Mouse (Mus musculus): ENCODE data around the gene Gm37240.

Gm37240 gene

DNA sequence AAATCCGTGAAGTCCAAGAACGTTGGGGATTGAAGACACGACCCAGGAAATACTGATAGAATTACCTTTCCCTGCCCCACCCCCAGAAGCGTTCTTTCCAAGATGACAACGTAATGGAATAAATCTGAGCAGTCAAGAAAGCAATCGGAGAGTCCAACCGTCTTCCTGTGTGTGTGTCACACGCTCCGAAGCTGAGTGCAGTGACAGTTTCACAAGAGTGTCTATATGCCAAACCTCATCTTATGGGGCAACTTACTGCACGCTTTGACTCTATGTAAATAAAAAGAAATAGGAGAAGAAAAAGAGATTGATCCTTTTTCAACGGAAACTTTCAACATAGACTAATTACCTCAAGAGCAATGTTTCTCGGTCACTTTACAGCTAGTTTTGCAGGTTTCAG, 715.2 kb downstream of the Gm37240 start:
- no peak for DNase-seq

DNA sequence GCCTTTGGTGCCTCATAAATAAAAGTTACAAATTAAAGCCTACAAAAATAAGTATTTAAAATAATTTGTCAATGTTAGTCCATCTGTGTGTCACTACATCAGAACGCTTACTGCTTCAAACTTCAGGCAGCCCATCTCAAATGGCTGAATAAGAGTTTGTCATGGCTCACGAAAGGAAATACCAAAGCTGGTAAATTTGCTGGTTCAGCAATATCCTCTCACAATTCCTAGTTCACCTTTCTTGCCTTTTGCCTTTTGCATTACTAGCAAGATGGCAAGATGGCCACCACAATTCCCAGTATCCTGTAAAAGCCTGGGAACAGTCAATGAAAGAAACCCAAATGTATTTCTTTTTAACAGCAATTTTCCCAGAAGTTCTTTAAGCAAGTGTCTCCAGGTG, 718.5 kb downstream of the Gm37240 start:
- DNase-seq: no peak

DNA sequence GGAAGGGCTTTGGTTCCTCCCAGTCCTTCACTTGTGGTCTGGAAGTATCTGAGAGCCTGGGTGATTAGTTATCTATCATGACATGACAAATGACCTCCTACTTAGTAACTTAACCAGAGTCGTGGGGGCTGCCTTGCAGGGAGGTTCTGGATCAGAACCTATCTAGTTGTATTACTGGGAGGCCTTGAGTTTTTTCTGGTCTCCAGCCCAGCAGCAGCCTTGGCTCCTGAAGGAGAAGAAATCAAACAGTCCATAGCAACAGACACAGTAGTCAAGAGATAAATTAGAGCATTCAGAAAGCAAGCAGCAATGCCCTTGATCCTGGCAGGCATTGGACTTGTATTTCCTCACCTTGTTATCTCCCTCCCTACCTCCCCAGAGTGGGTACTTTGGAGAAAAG, 722.4 kb downstream of the Gm37240 start:
- DNase-seq: no peak

DNA sequence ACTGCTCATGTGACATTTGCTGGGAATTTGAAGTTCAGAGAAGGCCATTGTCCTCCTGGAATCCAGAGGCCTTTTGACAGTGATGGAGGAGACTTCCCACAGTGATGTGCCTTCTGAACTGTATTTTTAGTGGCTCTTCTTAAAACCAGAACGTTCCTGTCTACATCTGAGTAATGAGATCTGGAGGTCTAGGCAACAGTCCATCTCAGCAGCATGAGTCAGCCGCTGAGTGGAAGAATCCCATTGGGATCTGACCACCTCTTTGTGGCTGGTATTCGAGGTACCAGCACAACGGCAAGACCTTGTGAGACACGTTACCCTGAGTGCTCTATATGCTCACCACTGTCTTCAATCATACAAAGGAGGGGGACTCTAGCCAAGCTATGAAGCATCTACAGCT, 723.9 kb downstream of the Gm37240 start:
- no peak for DNase-seq

DNA sequence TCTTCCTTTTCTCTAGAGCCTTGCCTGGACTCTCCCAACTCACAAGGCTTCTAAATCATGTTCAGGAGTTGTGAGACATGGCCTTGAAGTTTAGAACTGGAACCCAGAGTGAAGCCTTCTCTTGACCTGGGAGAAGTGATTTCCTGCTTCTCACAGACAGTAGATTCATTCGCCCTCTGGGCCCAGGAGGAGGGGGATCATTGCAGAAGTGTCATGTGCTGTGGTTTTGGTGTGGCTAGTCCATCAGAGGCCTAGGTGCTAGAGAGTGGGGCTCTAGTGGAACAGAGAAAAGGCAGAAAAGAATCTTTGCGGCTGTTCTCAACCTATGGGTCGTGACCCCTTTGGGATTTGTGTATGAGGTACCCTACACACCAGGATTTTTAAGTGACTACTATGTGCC, 724.9 kb downstream of the Gm37240 start:
- no peak for DNase-seq

DNA sequence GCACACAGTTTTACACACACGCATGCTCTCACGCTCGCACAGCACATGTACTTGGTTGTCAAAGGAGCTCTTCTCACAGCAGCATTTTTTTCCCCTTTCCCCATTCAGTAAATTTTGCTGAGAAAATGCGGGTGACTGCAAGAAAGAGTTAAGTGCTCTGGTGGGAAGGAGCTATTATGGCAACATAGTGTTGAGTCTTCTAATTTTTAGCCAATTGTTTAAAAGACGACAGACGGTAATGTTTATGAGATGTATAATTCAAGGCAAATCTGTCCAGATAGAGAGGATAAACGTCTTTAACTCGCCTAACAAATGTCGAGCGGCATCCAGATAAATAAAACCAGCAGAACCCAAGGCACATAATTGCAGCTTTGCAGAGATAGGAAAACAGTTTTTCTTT, 726.5 kb downstream of the Gm37240 start:
- no peak for DNase-seq

DNA sequence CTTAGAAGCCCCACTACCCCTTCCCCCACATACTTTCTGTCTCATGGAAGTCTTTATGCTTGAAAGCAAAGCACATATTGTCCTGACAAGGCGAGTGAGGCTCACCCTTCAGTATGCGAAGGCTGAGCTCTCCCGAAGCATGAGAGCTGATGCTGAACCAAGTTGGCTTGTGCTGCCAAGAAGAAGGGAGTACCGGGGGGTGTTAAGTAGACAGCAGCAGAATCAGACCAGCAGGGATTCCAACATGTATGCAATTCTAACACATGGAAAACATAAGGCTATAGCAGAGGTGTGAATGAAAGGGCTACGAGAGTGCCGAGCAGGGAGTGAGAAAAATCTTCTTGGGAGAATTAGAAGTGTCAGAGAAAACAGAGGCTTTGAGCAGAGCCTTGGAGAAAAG, 727.7 kb downstream of the Gm37240 start:
- no peak for DNase-seq

DNA sequence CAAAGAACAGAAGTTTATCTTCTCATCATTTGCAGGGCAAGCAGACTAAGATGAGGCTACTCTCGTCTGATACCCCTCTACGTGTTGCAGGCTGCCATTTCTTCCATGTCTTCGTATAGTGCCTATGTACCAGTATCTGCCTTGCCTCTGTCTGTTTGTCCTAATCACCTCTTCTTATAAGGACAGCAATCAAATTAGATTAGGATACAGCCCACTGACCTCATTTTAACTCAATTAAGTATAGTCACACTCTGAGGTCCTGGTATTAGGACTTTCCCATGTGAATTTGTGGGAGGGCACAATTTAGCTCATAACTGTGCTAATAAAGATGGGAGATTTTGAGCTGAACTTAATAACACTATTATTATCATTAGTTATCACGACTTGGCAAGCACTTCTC, 738.5 kb downstream of the Gm37240 start:
- DNase-seq: no peak

DNA sequence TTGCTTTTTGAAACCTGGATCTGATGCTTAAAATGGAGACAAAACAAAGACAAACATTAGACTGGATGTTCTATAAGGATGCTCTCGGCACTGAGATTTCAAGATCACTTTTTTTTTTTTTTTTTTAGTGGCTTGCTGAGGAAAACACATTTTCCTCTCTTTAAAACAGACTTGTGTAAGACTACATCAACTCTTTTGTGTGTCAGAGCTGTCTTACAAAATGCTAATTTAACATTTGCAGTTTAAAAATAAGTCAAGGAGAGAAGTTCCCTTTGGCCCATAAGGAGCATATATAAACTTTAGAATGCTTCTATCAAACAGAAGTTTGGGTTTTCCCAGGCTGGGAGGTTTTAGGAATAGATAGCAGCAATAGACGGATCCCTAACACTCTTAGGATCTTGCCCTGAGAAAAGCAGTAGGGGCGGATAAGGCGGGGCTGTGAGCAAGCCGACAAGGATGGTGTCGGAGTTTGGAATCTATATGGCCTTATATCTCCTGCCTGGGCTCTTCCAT, 739.2 kb downstream of the Gm37240 start:
- no peak for DNase-seq

DNA sequence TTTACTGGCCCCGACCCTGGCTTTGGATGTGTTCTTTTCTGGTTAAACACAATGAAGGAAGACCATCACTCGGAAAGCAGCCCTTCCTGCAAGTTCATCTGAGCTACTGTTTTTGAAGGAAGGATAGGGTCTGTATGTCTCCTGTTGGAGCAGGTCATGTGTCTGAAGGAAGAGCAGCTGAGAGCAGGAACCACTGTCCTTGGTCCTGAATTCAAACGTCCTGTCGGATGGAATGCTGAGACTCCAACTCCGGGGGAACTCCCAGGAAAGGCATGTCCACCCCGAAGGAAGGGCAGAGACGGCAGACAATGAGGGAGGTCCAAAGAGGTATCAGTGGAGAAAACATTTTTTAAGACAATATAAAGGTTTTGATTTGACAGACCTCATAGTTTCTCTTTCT, 741.8 kb downstream of the Gm37240 start:
- DNase-seq: peak; percentile 46

DNA sequence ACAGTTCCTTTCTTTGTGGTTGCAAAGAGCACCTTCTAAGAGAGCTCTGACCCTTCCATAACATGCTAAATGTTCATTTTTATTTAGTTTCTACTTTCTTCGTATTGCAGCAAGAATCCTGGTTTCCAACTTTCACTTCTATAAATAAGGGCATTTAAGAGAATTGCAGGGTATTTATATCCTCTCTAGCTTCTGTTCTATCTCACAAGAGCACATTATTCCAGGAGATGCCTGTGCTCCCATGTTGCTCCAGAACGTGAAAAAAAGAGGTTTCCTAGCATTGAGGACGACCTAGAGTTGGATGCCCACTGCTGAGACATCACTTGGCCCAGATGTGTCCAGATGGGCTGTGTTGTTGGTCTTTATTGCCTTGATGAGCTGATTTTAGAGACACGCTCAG, 742.2 kb downstream of the Gm37240 start:
- DNase-seq: no peak

DNA sequence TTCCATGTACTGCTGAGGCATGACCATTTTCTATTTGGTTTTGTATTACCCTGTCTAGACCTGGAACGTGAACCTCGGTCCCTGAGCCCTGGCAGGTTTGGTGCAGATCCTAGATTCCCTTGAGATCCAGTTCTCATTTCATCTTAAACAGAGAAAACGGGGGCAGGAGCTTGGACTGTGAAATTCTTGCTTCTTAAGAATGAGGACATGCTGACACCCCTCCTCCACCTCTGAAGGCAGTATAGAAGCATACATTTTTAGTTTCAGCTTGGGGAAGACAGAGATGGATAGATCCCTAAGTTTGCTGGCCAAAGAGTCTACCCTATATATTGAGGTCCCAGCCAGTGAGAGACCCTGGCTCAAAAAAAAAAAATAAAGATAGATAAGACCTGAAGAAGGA, 742.9 kb downstream of the Gm37240 start:
- peak; percentile 36 for DNase-seq

DNA sequence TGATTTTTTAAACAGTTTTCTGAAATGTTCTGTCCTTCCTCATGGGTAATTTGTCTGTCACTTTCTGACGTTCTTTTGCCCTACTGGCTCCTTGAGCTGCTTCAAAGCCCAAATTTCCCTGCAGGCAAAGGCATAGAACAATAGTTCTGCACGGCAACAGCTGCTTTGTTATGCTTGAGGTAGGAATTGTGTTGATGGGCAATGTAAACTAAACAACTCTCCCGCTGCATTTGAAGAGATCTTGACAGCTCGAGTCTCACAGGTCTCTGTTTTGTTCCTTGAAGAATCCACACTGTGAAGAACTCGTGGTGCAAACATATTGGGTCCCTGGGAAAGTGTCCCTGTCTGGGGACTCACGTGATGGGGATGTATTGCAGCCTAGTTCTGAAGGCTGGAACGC, 746.8 kb downstream of the Gm37240 start:
- no peak for DNase-seq

DNA sequence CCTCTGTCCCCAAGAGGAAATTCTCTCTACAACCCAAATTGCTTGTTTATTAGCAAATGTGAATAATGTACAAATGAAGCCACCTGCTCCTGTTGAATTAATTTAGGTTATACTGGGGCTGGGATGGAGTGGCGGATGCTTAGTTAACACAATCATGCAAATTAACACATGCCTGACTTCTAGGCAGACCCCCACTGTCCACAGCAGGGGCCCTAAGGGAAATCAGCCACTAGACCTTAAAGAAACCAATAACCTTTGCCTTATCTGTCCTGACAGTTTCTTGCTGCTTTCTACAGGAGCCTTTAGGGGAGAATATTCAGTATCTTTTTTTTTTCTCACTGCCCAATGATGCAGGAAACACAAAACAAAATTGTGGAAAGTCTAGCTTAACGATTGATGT, 748.9 kb downstream of the Gm37240 start:
- no peak for DNase-seq

DNA sequence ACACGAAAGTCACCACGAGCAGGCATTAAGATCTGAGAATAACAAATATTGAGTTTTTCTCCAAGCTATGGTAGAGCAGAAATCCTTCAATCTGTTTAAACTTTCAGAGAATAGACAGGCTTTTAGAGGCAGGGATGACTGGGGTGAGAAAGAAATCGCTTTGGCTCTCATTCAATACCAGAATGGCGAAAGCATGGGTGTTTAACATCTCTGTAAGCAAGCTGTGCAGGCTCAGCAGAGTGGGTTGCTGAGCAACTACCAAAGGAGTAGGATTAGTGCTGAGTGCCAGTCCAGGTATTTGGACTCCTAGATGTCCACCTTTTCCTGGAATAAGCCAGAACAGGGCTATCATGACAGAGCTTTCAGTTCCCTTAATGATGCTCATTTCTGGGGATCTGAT, 753.8 kb downstream of the Gm37240 start:
- no peak for DNase-seq

DNA sequence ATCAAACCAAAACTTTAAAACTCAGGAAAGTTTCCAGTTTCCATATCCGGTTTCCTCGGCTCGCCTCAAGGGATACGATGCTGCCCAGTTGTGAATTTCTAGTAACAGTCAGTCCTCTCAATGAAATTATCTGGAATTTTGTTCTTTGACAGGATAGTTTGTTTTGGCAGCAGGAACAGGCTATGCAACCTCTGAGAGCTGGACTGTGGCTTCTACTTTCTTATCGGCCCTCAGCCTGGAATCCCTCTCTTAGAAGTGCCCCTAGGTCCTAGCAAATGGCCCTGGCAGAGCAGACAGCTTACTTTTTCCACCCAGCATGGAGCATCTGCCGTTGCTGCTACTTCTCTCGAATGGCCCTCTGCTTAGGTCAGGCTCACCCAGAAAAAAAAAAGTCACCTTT, 755.4 kb downstream of the Gm37240 start:
- peak; percentile 91 for DNase-seq

DNA sequence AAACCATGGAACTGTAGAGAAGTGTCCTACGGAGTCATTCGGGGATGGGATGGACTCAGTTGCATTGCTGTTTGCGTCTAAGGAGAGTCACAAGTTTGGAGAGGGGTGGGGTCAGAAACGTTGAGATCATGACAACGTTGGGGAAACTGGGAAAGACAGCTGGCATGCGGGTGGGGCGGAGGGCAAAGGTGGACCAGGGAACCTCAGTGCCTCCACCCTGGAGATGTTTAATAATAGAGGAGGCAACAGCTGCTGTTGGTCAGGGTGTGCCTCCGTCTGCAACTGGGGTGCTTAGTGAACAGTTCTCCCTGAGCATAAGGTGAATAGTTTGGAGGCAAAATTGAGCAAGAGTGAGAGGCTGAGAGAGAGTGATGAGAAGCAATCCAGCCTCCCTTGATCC, 758.8 kb downstream of the Gm37240 start:
- no peak for DNase-seq

DNA sequence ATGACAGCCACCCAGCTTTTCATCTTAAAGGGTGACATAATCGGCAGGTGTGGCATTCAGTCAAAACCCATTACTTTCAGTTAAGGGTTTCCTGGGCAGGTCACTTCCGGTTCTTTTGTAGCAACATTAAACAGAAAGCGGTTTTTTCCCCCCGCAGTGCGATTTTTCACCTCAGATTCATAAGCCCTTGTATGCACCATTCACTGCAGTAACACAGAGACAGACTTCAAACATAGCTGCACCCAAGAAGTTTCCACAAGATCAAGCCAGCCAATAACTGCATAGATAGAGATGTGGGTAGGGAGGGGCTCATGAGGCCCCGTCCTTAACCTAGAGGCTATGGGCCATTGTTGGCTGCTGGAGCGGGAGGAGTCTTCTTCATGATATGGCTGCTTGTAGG, 760.3 kb downstream of the Gm37240 start:
- DNase-seq: no peak

DNA sequence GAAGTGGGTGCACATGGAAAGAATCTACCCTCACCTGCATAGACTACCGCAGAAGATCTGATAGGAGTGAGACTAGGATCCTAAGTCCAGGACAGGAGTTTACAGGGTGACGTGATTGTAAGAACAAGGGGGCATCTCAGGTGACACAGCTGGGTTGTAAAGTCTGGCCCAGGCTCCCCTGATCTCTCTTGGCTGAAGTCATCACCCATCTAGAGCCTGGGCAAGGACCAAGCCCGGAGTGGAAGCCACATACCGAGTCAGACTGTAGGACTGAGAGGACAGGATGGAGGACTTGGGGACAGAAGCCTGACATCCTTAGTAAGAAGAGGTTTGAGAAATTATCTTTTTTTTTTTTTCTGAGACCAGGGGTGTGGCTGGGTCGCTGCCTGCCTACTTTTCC, 761.8 kb downstream of the Gm37240 start:
- no peak for DNase-seq

DNA sequence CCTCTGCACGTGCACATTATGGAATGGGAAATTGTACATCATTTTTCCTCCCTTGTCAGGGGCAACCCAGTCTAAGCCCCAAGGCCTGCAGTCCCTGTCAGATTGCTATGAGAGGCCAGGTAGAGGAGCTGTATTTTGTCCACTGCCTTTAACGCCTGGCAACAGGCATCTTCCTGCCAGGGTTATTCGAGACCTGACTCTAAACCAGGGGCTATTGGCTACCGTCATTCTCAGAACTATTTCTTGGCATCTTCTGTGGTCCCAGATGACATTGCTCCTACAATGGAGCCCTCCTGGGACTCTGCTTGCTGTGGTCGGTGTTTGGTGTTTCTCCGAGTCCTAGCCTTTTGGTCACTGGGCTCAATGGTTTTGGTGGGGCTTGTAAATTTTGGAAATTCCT, 762.4 kb downstream of the Gm37240 start:
- DNase-seq: peak; percentile 87

DNA sequence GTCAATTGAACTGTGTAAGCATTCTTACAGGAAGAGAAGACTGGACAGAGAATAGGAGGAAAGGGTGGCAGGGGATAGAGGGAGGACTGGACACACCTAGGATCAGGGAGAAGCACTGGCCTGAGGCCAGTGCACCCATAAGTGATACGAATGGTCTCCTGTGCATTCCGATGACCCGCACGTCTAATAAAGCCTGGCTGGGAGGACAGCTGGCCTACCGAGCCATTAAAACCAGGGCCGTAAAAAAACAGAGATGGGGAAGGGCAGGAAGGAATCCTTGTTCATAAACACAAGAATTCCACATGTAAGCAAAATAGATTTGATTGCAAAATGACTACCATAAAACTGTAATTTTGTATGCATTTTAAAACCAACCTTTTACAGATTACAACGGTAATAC, 762.9 kb downstream of the Gm37240 start:
- no peak for DNase-seq

DNA sequence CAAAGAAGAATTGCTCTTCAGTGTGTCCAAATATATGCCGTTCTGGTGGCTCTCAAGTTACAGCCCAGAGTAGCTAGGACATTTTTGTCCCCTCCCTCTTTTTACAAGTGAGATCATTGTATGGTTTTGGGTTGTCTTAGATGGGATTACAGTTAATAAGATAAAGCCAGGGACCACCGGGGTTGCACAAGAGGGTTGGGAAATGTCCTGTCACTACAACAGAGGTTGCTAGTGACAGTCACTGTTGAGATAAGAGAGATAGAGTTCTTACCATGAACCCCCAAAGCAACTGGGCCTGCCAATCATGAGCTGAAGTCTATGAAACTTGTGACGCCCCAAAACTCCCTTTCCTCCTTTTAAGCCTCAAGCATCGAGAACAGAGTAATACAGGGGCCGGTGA, 769.6 kb downstream of the Gm37240 start:
- peak; percentile 55 for DNase-seq

DNA sequence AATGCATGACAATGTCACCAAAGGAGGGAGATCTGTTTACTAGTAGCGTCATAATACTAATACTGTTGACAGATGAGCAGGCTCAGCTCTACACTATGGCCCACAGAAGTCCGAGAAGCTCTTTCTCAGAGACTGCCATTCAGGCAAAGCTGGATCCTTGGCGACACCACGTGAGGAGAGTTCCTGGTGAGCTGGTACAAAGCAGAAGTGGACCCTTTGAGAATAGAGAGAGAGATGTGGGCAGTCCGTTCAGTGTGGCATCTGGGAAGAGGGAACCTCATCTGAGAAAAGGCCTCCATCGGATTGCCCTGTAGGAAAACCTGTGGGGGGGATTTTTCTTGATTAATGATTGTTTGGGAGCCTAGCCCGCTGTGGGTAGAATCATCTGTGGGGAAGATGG, 770.3 kb downstream of the Gm37240 start:
- peak; percentile 60 for DNase-seq

DNA sequence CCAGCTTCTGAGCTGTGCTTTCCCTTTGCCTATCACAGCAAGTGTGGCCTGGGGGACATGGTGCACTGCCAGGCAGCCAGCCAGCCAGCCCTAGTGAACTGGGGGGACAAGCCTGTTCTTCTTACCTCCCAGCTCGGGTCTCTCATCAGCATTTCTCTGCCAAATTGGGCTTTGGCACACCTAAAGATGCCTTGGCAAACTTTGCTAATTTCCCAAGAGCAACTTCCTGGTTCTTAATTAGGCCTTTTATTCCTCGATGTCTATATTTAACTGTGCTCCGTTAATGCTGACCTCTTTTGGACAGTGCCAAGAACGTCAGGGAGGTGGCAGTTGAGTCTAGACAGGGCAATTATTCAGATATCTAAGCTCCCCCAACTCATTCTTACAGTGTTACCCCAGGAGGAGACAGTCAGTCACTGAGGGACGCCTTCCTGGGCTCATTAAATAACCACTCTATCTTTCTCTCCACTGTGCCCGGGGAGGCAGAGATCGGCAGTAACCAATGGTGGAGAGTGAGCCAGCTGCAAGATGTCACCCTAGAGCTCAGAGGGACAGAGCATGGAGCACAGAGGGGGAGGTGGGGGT, 771.3 kb downstream of the Gm37240 start:
- DNase-seq: peak; percentile 94

DNA sequence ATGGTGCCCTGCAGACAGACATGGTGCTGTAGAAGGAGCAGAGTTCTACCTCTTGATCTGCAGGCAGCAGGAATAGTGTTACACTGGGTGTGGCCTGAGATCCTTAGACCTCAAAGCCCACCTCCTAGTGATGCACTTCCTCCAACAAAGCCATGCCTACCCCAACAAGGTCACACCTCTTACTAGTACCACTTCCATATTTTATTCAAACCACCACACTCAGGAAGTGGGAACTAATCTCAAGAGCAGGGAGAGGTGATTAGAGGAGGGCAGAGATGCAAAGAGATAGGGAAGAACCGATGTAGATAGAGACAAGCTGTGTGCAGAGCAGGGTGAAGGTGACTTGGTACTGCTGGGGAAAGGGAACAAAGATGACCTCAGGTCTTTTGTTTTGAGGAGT, 773.8 kb downstream of the Gm37240 start:
- DNase-seq: peak; percentile 27

DNA sequence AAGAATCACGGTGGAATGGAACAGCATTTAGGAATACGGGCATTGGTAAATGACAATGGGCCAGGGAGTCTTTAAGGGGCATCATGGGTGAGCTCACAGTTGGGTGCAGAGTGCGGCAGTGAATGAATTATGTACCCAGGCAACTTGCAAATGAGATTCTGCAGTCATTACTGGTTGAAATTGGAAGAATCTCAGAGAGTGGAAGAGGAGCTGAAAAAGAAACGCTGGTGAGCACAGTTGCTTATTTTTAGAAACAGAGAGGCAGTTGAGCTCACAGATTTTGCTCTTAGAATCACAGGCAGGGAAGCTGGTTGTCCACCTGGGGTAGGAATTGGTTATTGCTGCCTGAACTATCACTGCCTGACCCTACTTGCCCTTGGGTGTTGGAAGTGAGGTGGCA, 776.6 kb downstream of the Gm37240 start:
- DNase-seq: peak; percentile 46

Data from heart, adult 11 months (tissue).